Mouse (Mus musculus) cerebellum, adult 2 months (tissue): ENCODE measurements at regions not wholly inside any gene's neighbourhood (a gene's known extent, or its start where the extent isn't known, plus 50 kb on each side); places are given as distances from the start of the nearest gene placed in this dataset.

ENCODE experiments used
- DNase-seq, 2 experiments: peaks; one replicate each; pipeline ENCODE4 v3.0.0; 2021
- H3K27ac ChIP-seq: fragments of 200-500 bp; 2 replicates; pipeline ENCODE4 v1.5.1; 2012; ENCODE audit warnings: low read length, control low read depth, inconsistent platforms; ENCODE audit not compliant: insufficient read depth
- H3K27me3 ChIP-seq: fragments of 200-500 bp; 2 replicates; pipeline ENCODE4 v1.6.1; 2012; ENCODE audit warnings: inconsistent platforms, mild to moderate bottlenecking, low read length, moderate library complexity; ENCODE audit not compliant: control insufficient read depth, insufficient read depth
- H3K4me1 ChIP-seq: fragments of 200-500 bp; 2 replicates; pipeline ENCODE4 v1.6.1; 2011; ENCODE audit warnings: low read length; ENCODE audit not compliant: control insufficient read depth, insufficient read depth
- H3K4me3 ChIP-seq: fragments of 200-500 bp; replicated peaks from 2 replicates; pipeline ENCODE3; 2011; ENCODE audit warnings: mild to moderate bottlenecking, low read depth, low read length, control low read depth; ENCODE audit not compliant: insufficient read depth
- CTCF ChIP-seq: fragments of 200-500 bp; IDR thresholded peaks from 2 replicates; pipeline ENCODE4 v1.5.1; 2011; ENCODE audit warnings: low read depth, mild to moderate bottlenecking, control low read depth, low read length, moderate library complexity, borderline replicate concordance; ENCODE audit not compliant: insufficient read depth
- POLR2A ChIP-seq: fragments of 200-500 bp; IDR thresholded peaks from 2 replicates; pipeline ENCODE4 v1.6.1; 2011; ENCODE audit warnings: low read length, control low read depth, borderline replicate concordance; ENCODE audit not compliant: insufficient read depth
- WGBS: fragments of 180-500 bp; shearing (Covaris S2); methylation state at CpG from one replicate; pipeline ENCODE4 v1.1.7; 2018; 5-methylcytosine and 5-hydroxymethylcytosine counted together

DNA sequence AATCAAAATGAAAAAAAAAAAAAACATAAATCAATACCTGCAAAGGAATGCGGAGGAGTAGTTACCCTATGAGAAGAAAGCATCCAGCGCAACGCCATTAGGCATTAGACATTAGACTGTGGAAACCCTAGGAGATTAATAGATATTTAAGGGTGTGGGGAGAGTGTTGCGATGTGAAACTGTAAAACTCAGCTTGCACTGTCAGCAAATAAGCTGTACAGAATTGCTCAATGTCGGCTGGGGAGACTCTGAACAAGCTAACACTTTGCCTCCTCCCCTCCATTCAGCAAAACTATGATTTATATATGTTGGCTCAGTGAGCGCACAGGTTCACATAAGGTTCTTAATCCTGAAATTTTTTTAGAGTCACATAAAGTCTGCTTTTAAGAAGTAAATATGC, 451.0 kb upstream of the Gm11114 start:
- H3K27me3 ChIP-seq = no peaks in the 10 kb centered on the region
- no peak overlapping the region for H3K27ac ChIP-seq
- no peak for TF ChIP-seq CTCF
- TF ChIP-seq POLR2A = no peak
- H3K4me3 ChIP-seq = no peak overlapping the region
- no peak for DNase-seq
- no peaks in the 10 kb centered on the region for H3K4me1 ChIP-seq
- 84% methylated on average over 6 of the region's 6 CpGs for WGBS

DNA sequence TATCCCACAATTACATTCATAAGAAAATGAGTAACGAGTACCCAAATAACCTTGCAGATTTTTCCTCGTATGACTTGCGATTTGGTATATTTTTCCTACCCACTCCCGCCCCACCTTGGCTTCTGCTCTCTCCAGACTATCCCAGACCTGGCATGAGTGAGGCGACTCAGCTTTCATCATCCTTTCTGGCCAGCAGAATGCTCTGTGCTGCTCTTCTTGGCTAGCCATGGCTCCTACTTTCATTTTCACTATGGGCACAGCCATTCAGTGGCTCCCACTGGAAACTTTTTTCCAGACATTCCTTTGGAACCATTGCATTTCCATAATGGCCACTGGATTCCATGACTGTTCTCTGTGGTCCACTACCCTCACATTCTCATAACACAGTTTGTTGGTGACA, 449.1 kb upstream of the Gm11114 start:
- H3K27me3 ChIP-seq = no peaks in the 10 kb centered on the region
- H3K4me3 ChIP-seq = no peak overlapping the region
- no peak for DNase-seq
- TF ChIP-seq POLR2A (no peak), CTCF (no peak)
- H3K27ac ChIP-seq = no peak overlapping the region
- no peaks in the 10 kb centered on the region for H3K4me1 ChIP-seq
- WGBS = 73% methylated on average over 5 of the region's 5 CpGs

GRCm38 (mm10) chr9:84894148-84894547, 418.4 kb upstream of the Gm11114 start:
- WGBS = 63% methylated on average over 2 of the region's 2 CpGs
- TF ChIP-seq CTCF (no peak), POLR2A (no peak)
- Histone ChIP-seq H3K4me3 (no peak overlapping the region), H3K27me3 (no peaks in the 10 kb centered on the region), H3K27ac (no peak overlapping the region), H3K4me1 (no peaks in the 10 kb centered on the region)
- DNase-seq = no peak

GRCm38 (mm10) chr9:84896073-84896472, 416.5 kb upstream of the Gm11114 start:
- Histone ChIP-seq H3K4me1 (no peaks in the 10 kb centered on the region), H3K27me3 (no peaks in the 10 kb centered on the region), H3K27ac (no peak overlapping the region), H3K4me3 (no peak overlapping the region)
- TF ChIP-seq POLR2A (no peak), CTCF (no peak)
- WGBS = 34% methylated on average over 2 of the region's 2 CpGs
- DNase-seq = no peak

DNA sequence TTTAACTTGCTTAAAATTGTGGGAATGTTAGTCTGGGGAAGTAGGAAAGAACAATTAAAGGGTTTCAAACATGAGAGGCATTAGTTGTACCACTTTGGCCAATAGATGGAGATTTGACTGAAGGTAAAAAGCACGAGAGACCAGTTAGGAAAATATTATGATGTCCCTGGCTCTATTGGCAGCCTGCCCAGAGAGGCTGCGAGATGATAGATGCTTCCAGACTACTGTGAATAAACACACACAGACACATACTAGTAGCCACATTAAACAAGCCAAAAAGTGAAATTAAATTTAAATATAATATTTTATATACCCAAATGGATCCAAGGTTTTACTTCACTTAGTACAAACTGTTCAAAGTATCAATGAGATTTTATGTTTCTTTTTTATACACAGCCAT, 411.9 kb upstream of the Gm11114 start:
- Histone ChIP-seq H3K27ac (no peak overlapping the region), H3K4me3 (no peak overlapping the region), H3K27me3 (no peaks in the 10 kb centered on the region), H3K4me1 (no peaks in the 10 kb centered on the region)
- no peak for TF ChIP-seq CTCF
- no peak for TF ChIP-seq POLR2A
- 4% methylated on average over 2 of the region's 2 CpGs for WGBS
- peak in 1 of 2 experiments; percentile 1 for DNase-seq

GRCm38 (mm10) chr9:84906244-84906643, 406.3 kb upstream of the Gm11114 start:
- no peak for DNase-seq
- no peak overlapping the region for H3K27ac ChIP-seq
- no peaks in the 10 kb centered on the region for H3K4me1 ChIP-seq
- 76% methylated on average over 3 of the region's 3 CpGs for WGBS
- H3K4me3 ChIP-seq = no peak overlapping the region
- TF ChIP-seq CTCF (no peak), POLR2A (no peak)
- H3K27me3 ChIP-seq = no peaks in the 10 kb centered on the region

GRCm38 (mm10) chr9:84913321-84913720, 399.3 kb upstream of the Gm11114 start:
- Histone ChIP-seq H3K27ac (no peak overlapping the region), H3K27me3 (no peaks in the 10 kb centered on the region), H3K4me3 (no peak overlapping the region), H3K4me1 (no peaks in the 10 kb centered on the region)
- DNase-seq = no peak
- WGBS = 26% methylated on average over 1 of the region's 1 CpGs
- no peak for TF ChIP-seq CTCF
- TF ChIP-seq POLR2A = no peak

GRCm38 (mm10) chr9:84922306-84922705, 390.3 kb upstream of the Gm11114 start:
- no peaks in the 10 kb centered on the region for H3K27me3 ChIP-seq
- H3K27ac ChIP-seq = no peak overlapping the region
- H3K4me1 ChIP-seq = no peaks in the 10 kb centered on the region
- DNase-seq = no peak
- TF ChIP-seq CTCF (no peak), POLR2A (no peak)
- H3K4me3 ChIP-seq = no peak overlapping the region
- WGBS = 87% methylated on average over 4 of the region's 4 CpGs

GRCm38 (mm10) chr9:84923966-84924365, 388.6 kb upstream of the Gm11114 start:
- WGBS = 90% methylated on average over 8 of the region's 8 CpGs
- Histone ChIP-seq H3K27me3 (no peaks in the 10 kb centered on the region), H3K27ac (no peak overlapping the region), H3K4me1 (no peaks in the 10 kb centered on the region), H3K4me3 (no peak overlapping the region)
- TF ChIP-seq CTCF (no peak), POLR2A (no peak)
- no peak for DNase-seq
